In genomic region chr2:4332441-4332840, GRCm38 (mm10) we compare ENCODE assay signal across 20 mouse cellular contexts.
A peak's percentile ranks its signal among the peaks of the same experiment; 100 is the strongest.
DNase-seq lines count a peak whose midpoint lies in the region; ATAC-seq and TF ChIP-seq lines count a peak whose summit lies in the region.
"Had no signal": no experiment of that assay in that cellular context is flagged by ENCODE, and none has a peak within 500 bp of the region (broad histone marks: within the 10 kb centered on the region; RNA-seq: fewer than 3 reads in every experiment).

No protein-coding gene starts in this region.

- TF ChIP-seq POLR2A in heart, adult 2 months (IDR thresholded peaks at IDR 0.05; ENCODE audit: insufficient read depth, low read depth, low read length), result no peak
- no peak for TF ChIP-seq POLR2A in limb, embryonic 14.5 days (IDR thresholded peaks at IDR 0.05; ENCODE audit: borderline replicate concordance, extremely low read depth, insufficient read depth, insufficient read length)

- 0 out of 2 replicates have a peak overlapping the region, but pooled peaks have one; percentile 2 for H3K9ac ChIP-seq in heart, embryonic 16.5 days (ENCODE audit: low read length)
- no peak overlapping the region for H3K9ac ChIP-seq in heart, adult 2 months (ENCODE audit: low read depth, low read length)
- no peak overlapping the region for H3K9ac ChIP-seq in intestine, embryonic 15.5 days
- H3K9ac ChIP-seq in limb, embryonic 14.5 days (ENCODE audit: low read depth, low read length, severe bottlenecking), result no peak overlapping the region
- H3K9ac ChIP-seq: embryonic facial prominence, embryonic 15.5 days; hindbrain, embryonic 14.5 days had no signal

- peak overlapping the region; percentile 41 for H3K27ac ChIP-seq in gastrocnemius, adult 2 months
- peak overlapping the region; percentile 5; the same call in 1 of the 2 replicates for H3K27ac ChIP-seq in heart, embryonic 16.5 days (ENCODE audit: low read length)
- H3K27ac ChIP-seq in heart, adult 2 months, result no peak overlapping the region
- H3K27ac ChIP-seq in intestine, embryonic 15.5 days, result 0 out of 2 replicates have a peak overlapping the region, but pooled peaks have one; percentile 24
- H3K27ac ChIP-seq in limb, embryonic 14.5 days (replicated peaks; ENCODE audit: low read depth, low read length), result peak overlapping the region; percentile 3; the same call in 1 of the 2 replicates
- H3K27ac ChIP-seq: embryonic facial prominence, embryonic 15.5 days; hindbrain, embryonic 14.5 days; macrophage; midbrain, embryonic 10.5 days had no signal

- no peak for TF ChIP-seq EP300 in heart, adult 2 months (IDR thresholded peaks at IDR 0.05; ENCODE audit: insufficient read depth, low read depth, low read length)

- no peak for DNase-seq in gastrocnemius, adult 2 months
- DNase-seq in gastrocnemius, postnatal 14 days, result no peak
- no peak for DNase-seq in heart, adult 2 months
- no peak for DNase-seq in limb, embryonic 14.5 days (ENCODE audit: low spot score)
- DNase-seq in ovary, postnatal 10 days (ENCODE audit: low spot score), result no peak
- DNase-seq: adrenal gland, postnatal 14 days; cerebellum, adult 9-11 months; gastrocnemius, postnatal 25 days; heart, postnatal 36 days; kidney, adult 11 months; liver; right cerebral cortex, postnatal 4 days; thymus, postnatal 4 days had no signal

- no peak for ATAC-seq in heart, embryonic 16.5 days (replicated peaks; ENCODE audit: extremely low read depth, insufficient read depth, low FRiP score)
- no peak for ATAC-seq in intestine, embryonic 15.5 days
- ATAC-seq in limb, embryonic 14.5 days (ENCODE audit: low FRiP score, low read depth), result 0 out of 2 replicates have a peak, but pooled peaks have one; percentile 20

- no peaks in the 10 kb centered on the region for H3K36me3 ChIP-seq in heart, embryonic 16.5 days (ENCODE audit: control insufficient read depth, insufficient read depth)
- H3K36me3 ChIP-seq in heart, adult 2 months (ENCODE audit: control insufficient read depth, insufficient read depth, low read length), result no peaks in the 10 kb centered on the region
- no peaks in the 10 kb centered on the region for H3K36me3 ChIP-seq in intestine, embryonic 15.5 days
- 0 out of 2 replicates have a peak, but pooled peaks cover 11% of the 10 kb centered on the region for H3K36me3 ChIP-seq in limb, embryonic 14.5 days (ENCODE audit: control insufficient read depth, insufficient read depth, low read length)
- H3K36me3 ChIP-seq: embryonic facial prominence, embryonic 15.5 days; midbrain, embryonic 10.5 days had no signal

- no peaks in the 10 kb centered on the region for H3K79me2 ChIP-seq in heart, adult 2 months (replicated peaks; ENCODE audit: control insufficient read depth, insufficient read depth, low read length)

- H3K4me2 ChIP-seq in heart, embryonic 16.5 days (ENCODE audit: low read depth, low read length), result no peak overlapping the region
- H3K4me2 ChIP-seq in intestine, embryonic 15.5 days (replicated peaks), result no peak overlapping the region
- no peak overlapping the region for H3K4me2 ChIP-seq in limb, embryonic 14.5 days (replicated peaks; ENCODE audit: low read depth, low read length, severe bottlenecking)
- H3K4me2 ChIP-seq: embryonic facial prominence, embryonic 15.5 days; hindbrain, embryonic 14.5 days had no signal

- intact Hi-C loops in gastrocnemius, adult 2 months (cut with DNase I), result no loop called here
- intact Hi-C loops in gastrocnemius, postnatal 14 days (cut with DNase I; ENCODE audit: low total_unique reads), result no loop called here
- intact Hi-C loops in heart, adult 2 months (cut with DNase I), result no loop called here

- H3K27me3 ChIP-seq in heart, embryonic 16.5 days (ENCODE audit: control insufficient read depth, insufficient read depth, low read length), result no peaks in the 10 kb centered on the region
- no peaks in the 10 kb centered on the region for H3K27me3 ChIP-seq in heart, adult 2 months (ENCODE audit: control insufficient read depth, insufficient read depth, low read length)
- H3K27me3 ChIP-seq in intestine, embryonic 15.5 days (replicated peaks), result no peaks in the 10 kb centered on the region
- no peaks in the 10 kb centered on the region for H3K27me3 ChIP-seq in limb, embryonic 14.5 days (ENCODE audit: control insufficient read depth, insufficient read depth, low read length)
- H3K27me3 ChIP-seq: CH12.LX; embryonic facial prominence, embryonic 15.5 days had no signal

- no peak overlapping the region; the same call in 1 of the 2 replicates for H3K4me3 ChIP-seq in gastrocnemius, adult 2 months
- no peak overlapping the region for H3K4me3 ChIP-seq in heart, embryonic 16.5 days (ENCODE audit: low read length)
- H3K4me3 ChIP-seq in heart, adult 2 months, result no peak overlapping the region
- no peak overlapping the region for H3K4me3 ChIP-seq in intestine, embryonic 15.5 days (replicated peaks)
- no peak overlapping the region for H3K4me3 ChIP-seq in limb, embryonic 14.5 days (replicated peaks; ENCODE audit: low read length)
- H3K4me3 ChIP-seq: embryonic facial prominence, embryonic 15.5 days; midbrain, embryonic 10.5 days had no signal

- no peak for TF ChIP-seq CTCF in gastrocnemius, adult 2 months (IDR thresholded peaks at IDR 0.05)
- TF ChIP-seq CTCF in heart, adult 2 months (IDR thresholded peaks at IDR 0.05), result no peak

- no peaks in the 10 kb centered on the region for H3K9me3 ChIP-seq in heart, embryonic 16.5 days (replicated peaks; ENCODE audit: control insufficient read depth, low read length)
- no peaks in the 10 kb centered on the region for H3K9me3 ChIP-seq in intestine, embryonic 15.5 days
- H3K9me3 ChIP-seq in limb, embryonic 14.5 days (ENCODE audit: control insufficient read depth, low read length), result no peaks in the 10 kb centered on the region
- H3K9me3 ChIP-seq: embryonic facial prominence, embryonic 15.5 days; midbrain, embryonic 10.5 days had no signal

- H3K4me1 ChIP-seq in heart, embryonic 16.5 days (ENCODE audit: control insufficient read depth, insufficient read depth, low read length), result peaks cover 41% of the 10 kb centered on the region
- peaks cover 5% of the 10 kb centered on the region for H3K4me1 ChIP-seq in heart, adult 2 months (ENCODE audit: control insufficient read depth, insufficient read depth, low read length)
- peaks cover 15% of the 10 kb centered on the region; the same call in 1 of the 2 replicates for H3K4me1 ChIP-seq in intestine, embryonic 15.5 days (replicated peaks)
- peaks cover 48% of the 10 kb centered on the region for H3K4me1 ChIP-seq in limb, embryonic 14.5 days (ENCODE audit: control insufficient read depth, insufficient read depth, low read length)

- WGBS in heart, embryonic 16.5 days, result 27% methylated on average over 8 of the region's 8 CpGs
- 62% methylated on average over 8 of the region's 8 CpGs for WGBS in heart, adult 2 months
- 47% methylated on average over 8 of the region's 8 CpGs for WGBS in intestine, embryonic 15.5 days
- WGBS in limb, embryonic 14.5 days, result 37% methylated on average over 8 of the region's 8 CpGs
